Mouse (Mus musculus): ENCODE measurements at regions not wholly inside any gene's neighbourhood (a gene's known extent, or its start where the extent isn't known, plus 50 kb on each side); places are given as distances from the start of the nearest gene placed in this dataset.

- TF ChIP-seq CTCF (IDR thresholded peaks at IDR 0.05; ENCODE audit: low read depth, low read length) (no peak), GATA1 (IDR thresholded peaks at IDR 0.05; ENCODE audit: borderline replicate concordance, low read length) (no peak), GATA2 (IDR thresholded peaks at IDR 0.05; ENCODE audit: borderline replicate concordance, low read depth, low read length) (no peak), POLR2AphosphoS5 (IDR thresholded peaks at IDR 0.05; ENCODE audit: insufficient replicate concordance, low read depth, low read length) (no peak)
These were observed 77.4 kb upstream of the Otx2 start for GRCm38 (mm10) chr14:48750994-48751393.
